Mouse (Mus musculus) intestine, embryonic 16.5 days (tissue): ENCODE data around the gene Mcu. TPM values are rescaled to one million over a fixed set of nuclear protein-coding genes. Genes with fewer than 3 reads are reported as not detected.

Experiments used
- ATAC-seq: fragments of 200-750 bp; cut with Nextera tagmentation; 2 replicates; pipeline ENCODE4 v1.8.0; 2017; ENCODE audit warnings: moderate TSS enrichment, moderate library complexity
- H3K27ac ChIP-seq: fragments of 300-500 bp; sonication (generic); 2 replicates; pipeline ENCODE4 v1.5.1; 2014; ENCODE audit warnings: mild to moderate bottlenecking, low read length
- H3K27me3 ChIP-seq: fragments of 300-500 bp; sonication (generic); replicated peaks from 2 replicates; pipeline ENCODE4 v1.6.1; 2014; ENCODE audit warnings: low read length, control low read depth, mixed read lengths; ENCODE audit not compliant: control insufficient read depth, insufficient read depth
- H3K36me3 ChIP-seq: fragments of 300-500 bp; sonication (generic); 2 replicates; pipeline ENCODE4 v1.6.1; 2014; ENCODE audit warnings: low read length, control low read depth; ENCODE audit not compliant: control insufficient read depth, insufficient read depth
- H3K4me1 ChIP-seq: fragments of 300-500 bp; sonication (generic); 2 replicates; pipeline ENCODE4 v1.6.1; 2014; ENCODE audit warnings: low read length, control low read depth, mixed read lengths; ENCODE audit not compliant: control insufficient read depth, insufficient read depth
- H3K4me2 ChIP-seq: fragments of 300-500 bp; sonication (generic); 2 replicates; pipeline ENCODE4 v1.6.1; 2014; ENCODE audit warnings: low read depth, low read length, control low read depth
- H3K4me3 ChIP-seq: fragments of 300-500 bp; sonication (generic); 2 replicates; pipeline ENCODE4 v1.5.1; 2014; ENCODE audit warnings: mild to moderate bottlenecking, low read length
- H3K9ac ChIP-seq: fragments of 300-500 bp; sonication (generic); 2 replicates; pipeline ENCODE4 v1.6.1; 2014; ENCODE audit warnings: low read depth, low read length
- H3K9me3 ChIP-seq: fragments of 300-500 bp; sonication (generic); 2 replicates; pipeline ENCODE4 v1.6.1; 2016; ENCODE audit warnings: low read length, control low read depth; ENCODE audit not compliant: control insufficient read depth
- WGBS: fragments of 180-500 bp; shearing (Covaris S2); extraction: QIAGEN DNeasy Blood & Tissue Kit; methylation state at CpG from one replicate; pipeline ENCODE4 v1.1.7; 2014; 5-methylcytosine and 5-hydroxymethylcytosine counted together
- polyA plus RNA-seq: library from polyadenylated mRNA; unstranded; fragments of >200 nt; fragmentation: Nextera tagmentation; extraction: Ambion mirVana; gene quantifications from 2 replicates; pipeline ENCODE4 v1.2.1, GENCODE M21; 2015

The Mcu gene
- polyA plus RNA-seq, 1 experiment from 2014 or later: 75.3 TPM

GRCm38 (mm10) chr10:59487351-59487750, 129.1 kb downstream of the Mcu start:
- H3K27me3 ChIP-seq: no peaks in the 10 kb centered on the region
- no peak overlapping the region for H3K4me3 ChIP-seq
- H3K9me3 ChIP-seq: peaks cover 8% of the 10 kb centered on the region; the same call in 1 of the 2 replicates
- ATAC-seq: no peak
- H3K4me2 ChIP-seq: no peak overlapping the region
- peaks cover 7% of the 10 kb centered on the region for H3K36me3 ChIP-seq
- no peak overlapping the region for H3K27ac ChIP-seq
- 93% methylated on average over 2 of the region's 2 CpGs for WGBS
- no peaks in the 10 kb centered on the region for H3K4me1 ChIP-seq
- H3K9ac ChIP-seq: no peak overlapping the region

- no peaks in the 10 kb centered on the region for H3K27me3 ChIP-seq
- H3K9me3 ChIP-seq: no peaks in the 10 kb centered on the region
- no peaks in the 10 kb centered on the region for H3K4me1 ChIP-seq
- WGBS: 90% methylated on average over 6 of the region's 6 CpGs
- ATAC-seq: no peak
- no peak overlapping the region for H3K9ac ChIP-seq
- H3K36me3 ChIP-seq: 0 out of 2 replicates have a peak, but pooled peaks cover 3% of the 10 kb centered on the region
- H3K4me3 ChIP-seq: no peak overlapping the region
- no peak overlapping the region for H3K4me2 ChIP-seq
- H3K27ac ChIP-seq: no peak overlapping the region
Observed at GRCm38 (mm10) chr10:59484318-59484717, 132.2 kb downstream of the Mcu start.

GRCm38 (mm10) chr10:59481381-59481780, 135.1 kb downstream of the Mcu start:
- H3K36me3 ChIP-seq: no peaks in the 10 kb centered on the region
- H3K27me3 ChIP-seq: no peaks in the 10 kb centered on the region
- 92% methylated on average over 5 of the region's 5 CpGs for WGBS
- no peak for ATAC-seq
- no peaks in the 10 kb centered on the region for H3K4me1 ChIP-seq
- H3K27ac ChIP-seq: no peak overlapping the region
- no peak overlapping the region for H3K9ac ChIP-seq
- H3K9me3 ChIP-seq: no peaks in the 10 kb centered on the region
- H3K4me3 ChIP-seq: no peak overlapping the region
- H3K4me2 ChIP-seq: no peak overlapping the region

GRCm38 (mm10) chr10:59470451-59470850, 146.0 kb downstream of the Mcu start:
- Histone ChIP-seq H3K4me2 (no peak overlapping the region), H3K9ac (no peak overlapping the region; the same call in 1 of the 2 replicates), H3K4me1 (no peaks in the 10 kb centered on the region), H3K36me3 (peaks cover 2% of the 10 kb centered on the region; the same call in 1 of the 2 replicates), H3K4me3 (no peak overlapping the region), H3K9me3 (no peaks in the 10 kb centered on the region), H3K27me3 (no peaks in the 10 kb centered on the region), H3K27ac (no peak overlapping the region)
- no peak for ATAC-seq
- WGBS: 68% methylated on average over 5 of the region's 5 CpGs

- Histone ChIP-seq H3K4me2 (no peak overlapping the region), H3K27me3 (no peaks in the 10 kb centered on the region), H3K4me3 (no peak overlapping the region), H3K36me3 (peaks cover 2% of the 10 kb centered on the region; the same call in 1 of the 2 replicates), H3K9ac (no peak overlapping the region), H3K4me1 (no peaks in the 10 kb centered on the region), H3K9me3 (no peaks in the 10 kb centered on the region), H3K27ac (no peak overlapping the region)
- no peak for ATAC-seq
- WGBS: 84% methylated on average over 12 of the region's 12 CpGs
Observed at GRCm38 (mm10) chr10:59467297-59467696, 149.2 kb downstream of the Mcu start.

GRCm38 (mm10) chr10:59466626-59467025, 149.9 kb downstream of the Mcu start:
- Histone ChIP-seq H3K4me2 (no peak overlapping the region), H3K9ac (no peak overlapping the region), H3K27ac (no peak overlapping the region), H3K4me3 (no peak overlapping the region), H3K36me3 (peaks cover 2% of the 10 kb centered on the region; the same call in 1 of the 2 replicates), H3K27me3 (no peaks in the 10 kb centered on the region), H3K4me1 (no peaks in the 10 kb centered on the region), H3K9me3 (no peaks in the 10 kb centered on the region)
- no peak for ATAC-seq
- 83% methylated on average over 4 of the region's 4 CpGs for WGBS

- peaks cover 2% of the 10 kb centered on the region; the same call in 1 of the 2 replicates for H3K36me3 ChIP-seq
- no peak overlapping the region for H3K27ac ChIP-seq
- no peaks in the 10 kb centered on the region for H3K4me1 ChIP-seq
- H3K4me2 ChIP-seq: no peak overlapping the region
- H3K9ac ChIP-seq: no peak overlapping the region
- WGBS: 73% methylated on average over 3 of the region's 3 CpGs
- no peak for ATAC-seq
- no peak overlapping the region for H3K4me3 ChIP-seq
- no peaks in the 10 kb centered on the region for H3K27me3 ChIP-seq
- no peaks in the 10 kb centered on the region for H3K9me3 ChIP-seq
Observed at GRCm38 (mm10) chr10:59465546-59465945, 150.9 kb downstream of the Mcu start.

- ATAC-seq: no peak
- no peak overlapping the region for H3K4me2 ChIP-seq
- 81% methylated on average over 6 of the region's 6 CpGs for WGBS
- no peak overlapping the region for H3K4me3 ChIP-seq
- no peaks in the 10 kb centered on the region for H3K4me1 ChIP-seq
- H3K9me3 ChIP-seq: no peaks in the 10 kb centered on the region
- H3K27me3 ChIP-seq: no peaks in the 10 kb centered on the region
- H3K36me3 ChIP-seq: no peaks in the 10 kb centered on the region; the same call in 1 of the 2 replicates
- H3K27ac ChIP-seq: no peak overlapping the region
- H3K9ac ChIP-seq: no peak overlapping the region
Observed at GRCm38 (mm10) chr10:59462307-59462706, 154.2 kb downstream of the Mcu start.

- ATAC-seq: no peak
- Histone ChIP-seq H3K36me3 (0 out of 2 replicates have a peak, but pooled peaks cover 2% of the 10 kb centered on the region), H3K4me3 (no peak overlapping the region), H3K27ac (no peak overlapping the region), H3K4me2 (no peak overlapping the region), H3K27me3 (no peaks in the 10 kb centered on the region), H3K9me3 (no peaks in the 10 kb centered on the region), H3K4me1 (no peaks in the 10 kb centered on the region), H3K9ac (no peak overlapping the region)
- 93% methylated on average over 12 of the region's 12 CpGs for WGBS
Observed at GRCm38 (mm10) chr10:59459767-59460166, 156.7 kb downstream of the Mcu start.

GRCm38 (mm10) chr10:59454631-59455030, 161.9 kb downstream of the Mcu start:
- Histone ChIP-seq H3K4me1 (no peaks in the 10 kb centered on the region), H3K9ac (no peak overlapping the region), H3K4me2 (no peak overlapping the region), H3K4me3 (no peak overlapping the region), H3K9me3 (no peaks in the 10 kb centered on the region), H3K27me3 (no peaks in the 10 kb centered on the region), H3K27ac (no peak overlapping the region), H3K36me3 (peaks cover 9% of the 10 kb centered on the region)
- ATAC-seq: no peak
- WGBS: 95% methylated on average over 15 of the region's 15 CpGs
